Mouse (Mus musculus) midbrain, embryonic 13.5 days (tissue): Measurements from ENCODE around the gene C1qa. TPM values are rescaled to one million over a fixed set of nuclear protein-coding genes. Genes with fewer than 3 reads are reported as not detected.
A peak's percentile ranks its signal among the peaks of the same experiment; 100 is the strongest.

ENCODE experiments used
- ATAC-seq: fragments of 200-750 bp; cut with Nextera tagmentation; 2 replicates; pipeline ENCODE4 v1.8.0; 2017; ENCODE audit warnings: mild to moderate bottlenecking, moderate TSS enrichment, moderate library complexity
- H3K27ac ChIP-seq: fragments of 300-500 bp; sonication (generic); 2 replicates; pipeline ENCODE4 v1.5.1; 2015; ENCODE audit warnings: inconsistent platforms, mild to moderate bottlenecking, moderate library complexity
- H3K27me3 ChIP-seq: fragments of 300-500 bp; sonication (generic); 2 replicates; pipeline ENCODE4 v1.6.1; 2015; ENCODE audit warnings: mild to moderate bottlenecking, inconsistent platforms
- H3K36me3 ChIP-seq: fragments of 300-500 bp; sonication (generic); 2 replicates; pipeline ENCODE4 v1.6.1; 2015; ENCODE audit warnings: mild to moderate bottlenecking, inconsistent platforms
- H3K4me1 ChIP-seq: fragments of 300-500 bp; sonication (generic); replicated peaks from 2 replicates; pipeline ENCODE4 v1.6.1; 2015; ENCODE audit warnings: inconsistent platforms
- H3K4me2 ChIP-seq: fragments of 300-500 bp; sonication (generic); replicated peaks from 2 replicates; pipeline ENCODE4 v1.6.1; 2015; ENCODE audit warnings: moderate library complexity, mild to moderate bottlenecking, inconsistent platforms
- H3K4me3 ChIP-seq: fragments of 300-500 bp; sonication (generic); replicated peaks from 2 replicates; pipeline ENCODE4 v1.5.1; 2015; ENCODE audit warnings: mild to moderate bottlenecking, inconsistent platforms
- H3K9ac ChIP-seq: fragments of 300-500 bp; sonication (generic); replicated peaks from 2 replicates; pipeline ENCODE4 v1.6.1; 2015; ENCODE audit warnings: mild to moderate bottlenecking, inconsistent platforms
- H3K9me3 ChIP-seq: fragments of 300-500 bp; sonication (generic); 2 replicates; pipeline ENCODE4 v1.6.1; 2016; ENCODE audit warnings: mild to moderate bottlenecking, inconsistent platforms
- WGBS: fragments of 180-500 bp; shearing (Covaris S2); methylation state at CpG from one replicate; pipeline ENCODE4 v1.1.7; 2015; 5-methylcytosine and 5-hydroxymethylcytosine counted together
- polyA plus RNA-seq: library from polyadenylated mRNA; unstranded; fragments of >200 nt; fragmentation: Nextera tagmentation; extraction: Ambion mirVana; gene quantifications from 2 replicates; pipeline ENCODE4 v1.2.1, GENCODE M21; 2015

C1qa gene
- polyA plus RNA-seq, 1 experiment from 2014 or later: 16.5 TPM

GRCm38 (mm10) chr4:136876971-136877370, 21.6 kb downstream of the C1qa start:
- Histone ChIP-seq H3K27me3 (no peaks in the 10 kb centered on the region), H3K27ac (no peak overlapping the region), H3K4me2 (no peak overlapping the region), H3K4me3 (no peak overlapping the region), H3K9ac (no peak overlapping the region), H3K4me1 (no peaks in the 10 kb centered on the region), H3K36me3 (no peaks in the 10 kb centered on the region), H3K9me3 (no peaks in the 10 kb centered on the region)
- 23% methylated on average over 7 of the region's 7 CpGs for WGBS
- peak; percentile 62; the same call in 1 of the 2 replicates for ATAC-seq

- no peaks in the 10 kb centered on the region for H3K27me3 ChIP-seq
- H3K4me1 ChIP-seq: no peaks in the 10 kb centered on the region
- no peak overlapping the region for H3K4me2 ChIP-seq
- H3K9ac ChIP-seq: no peak overlapping the region
- ATAC-seq: no peak
- H3K27ac ChIP-seq: no peak overlapping the region
- no peaks in the 10 kb centered on the region for H3K36me3 ChIP-seq
- H3K9me3 ChIP-seq: no peaks in the 10 kb centered on the region
- H3K4me3 ChIP-seq: no peak overlapping the region
- 93% methylated on average over 14 of the region's 14 CpGs for WGBS
Observed at GRCm38 (mm10) chr4:136875012-136875411, 23.6 kb downstream of the C1qa start.

GRCm38 (mm10) chr4:136868371-136868770, 30.2 kb downstream of the C1qa start:
- no peaks in the 10 kb centered on the region for H3K9me3 ChIP-seq
- WGBS: 78% methylated on average over 6 of the region's 6 CpGs
- H3K9ac ChIP-seq: no peak overlapping the region
- no peak overlapping the region for H3K4me3 ChIP-seq
- no peak overlapping the region for H3K4me2 ChIP-seq
- H3K4me1 ChIP-seq: peaks cover 49% of the 10 kb centered on the region
- ATAC-seq: no peak
- peak overlapping the region; percentile 47; the same call in 1 of the 2 replicates for H3K27ac ChIP-seq
- no peaks in the 10 kb centered on the region for H3K36me3 ChIP-seq
- H3K27me3 ChIP-seq: no peaks in the 10 kb centered on the region

GRCm38 (mm10) chr4:136867690-136868345, 30.8 kb downstream of the C1qa start:
- H3K4me3 ChIP-seq: no peak overlapping the region
- WGBS: 13% methylated on average over 12 of the region's 12 CpGs
- ATAC-seq: no peak
- peak overlapping the region; percentile 51 for H3K27ac ChIP-seq
- H3K36me3 ChIP-seq: no peaks in the 10 kb centered on the region
- no peak overlapping the region for H3K4me2 ChIP-seq
- H3K4me1 ChIP-seq: peaks cover 54% of the 10 kb centered on the region
- no peaks in the 10 kb centered on the region for H3K9me3 ChIP-seq
- H3K9ac ChIP-seq: no peak overlapping the region
- H3K27me3 ChIP-seq: no peaks in the 10 kb centered on the region

GRCm38 (mm10) chr4:136865531-136865930, 33.1 kb downstream of the C1qa start:
- H3K4me1 ChIP-seq: peaks cover 77% of the 10 kb centered on the region
- WGBS: 44% methylated on average over 5 of the region's 5 CpGs

GRCm38 (mm10) chr4:136864751-136865470, 33.7 kb downstream of the C1qa start:
- no peaks in the 10 kb centered on the region for H3K9me3 ChIP-seq
- H3K36me3 ChIP-seq: no peaks in the 10 kb centered on the region
- H3K27ac ChIP-seq: peak overlapping the region; percentile 94
- peak; percentile 52 for ATAC-seq
- peak overlapping the region; percentile 25; the same call in 1 of the 2 replicates for H3K9ac ChIP-seq
- H3K4me3 ChIP-seq: no peak overlapping the region
- no peaks in the 10 kb centered on the region for H3K27me3 ChIP-seq
- 3% methylated on average over 15 of the region's 15 CpGs for WGBS
- peaks cover 79% of the 10 kb centered on the region for H3K4me1 ChIP-seq
- peak overlapping the region; percentile 37 for H3K4me2 ChIP-seq

More at GRCm38 (mm10) chr4:136865531-136865930, 33.1 kb downstream of the C1qa start:
- Histone ChIP-seq H3K9me3 (no peaks in the 10 kb centered on the region), H3K4me3 (no peak overlapping the region), H3K36me3 (no peaks in the 10 kb centered on the region), H3K27ac (peak overlapping the region; percentile 94), H3K27me3 (no peaks in the 10 kb centered on the region), H3K4me2 (peak overlapping the region; percentile 37), H3K9ac (no peak overlapping the region)
- ATAC-seq: peak; percentile 31

- H3K9ac ChIP-seq: no peak overlapping the region
- H3K36me3 ChIP-seq: no peaks in the 10 kb centered on the region
- 18% methylated on average over 9 of the region's 9 CpGs for WGBS
- no peak overlapping the region for H3K4me3 ChIP-seq
- 0 out of 2 replicates have a peak overlapping the region, but pooled peaks have one; percentile 17 for H3K27ac ChIP-seq
- ATAC-seq: no peak
- H3K9me3 ChIP-seq: no peaks in the 10 kb centered on the region
- no peak overlapping the region for H3K4me2 ChIP-seq
- no peaks in the 10 kb centered on the region for H3K27me3 ChIP-seq
- peaks cover 79% of the 10 kb centered on the region for H3K4me1 ChIP-seq
Observed at GRCm38 (mm10) chr4:136863517-136863916, 35.1 kb downstream of the C1qa start.

GRCm38 (mm10) chr4:136862411-136862810, 36.2 kb downstream of the C1qa start:
- Histone ChIP-seq H3K9me3 (no peaks in the 10 kb centered on the region), H3K4me3 (no peak overlapping the region), H3K27me3 (no peaks in the 10 kb centered on the region), H3K4me1 (peaks cover 69% of the 10 kb centered on the region), H3K36me3 (no peaks in the 10 kb centered on the region), H3K4me2 (no peak overlapping the region), H3K9ac (peak overlapping the region; percentile 44; the same call in 1 of the 2 replicates), H3K27ac (peak overlapping the region; percentile 81)
- no peak for ATAC-seq
- WGBS: 70% methylated on average over 2 of the region's 2 CpGs

GRCm38 (mm10) chr4:136861806-136862205, 36.8 kb downstream of the C1qa start:
- no peak overlapping the region for H3K4me2 ChIP-seq
- 0% methylated on average over 17 of the region's 17 CpGs for WGBS
- peak; percentile 65 for ATAC-seq

GRCm38 (mm10) chr4:136860022-136860421, 38.6 kb downstream of the C1qa start:
- H3K36me3 ChIP-seq: no peaks in the 10 kb centered on the region
- H3K27me3 ChIP-seq: no peaks in the 10 kb centered on the region
- no peak overlapping the region for H3K4me2 ChIP-seq
- no peaks in the 10 kb centered on the region for H3K9me3 ChIP-seq
- H3K4me3 ChIP-seq: no peak overlapping the region
- WGBS: 84% methylated on average over 7 of the region's 7 CpGs
- no peak overlapping the region for H3K27ac ChIP-seq
- peaks cover 50% of the 10 kb centered on the region for H3K4me1 ChIP-seq
- no peak for ATAC-seq
- no peak overlapping the region for H3K9ac ChIP-seq

More at GRCm38 (mm10) chr4:136861806-136862205, 36.8 kb downstream of the C1qa start:
- Histone ChIP-seq H3K4me3 (no peak overlapping the region), H3K27me3 (no peaks in the 10 kb centered on the region), H3K27ac (peak overlapping the region; percentile 81), H3K4me1 (peaks cover 64% of the 10 kb centered on the region), H3K9me3 (no peaks in the 10 kb centered on the region), H3K36me3 (no peaks in the 10 kb centered on the region), H3K9ac (peak overlapping the region; percentile 44)

GRCm38 (mm10) chr4:136855081-136855480, 43.5 kb downstream of the C1qa start:
- no peak for ATAC-seq
- Histone ChIP-seq H3K27ac (no peak overlapping the region), H3K9ac (no peak overlapping the region), H3K4me2 (no peak overlapping the region), H3K9me3 (no peaks in the 10 kb centered on the region), H3K4me3 (no peak overlapping the region), H3K36me3 (no peaks in the 10 kb centered on the region), H3K27me3 (no peaks in the 10 kb centered on the region), H3K4me1 (0 out of 2 replicates have a peak, but pooled peaks cover 4% of the 10 kb centered on the region)
- WGBS: 24% methylated on average over 6 of the region's 6 CpGs

- Histone ChIP-seq H3K9ac (no peak overlapping the region), H3K27me3 (no peaks in the 10 kb centered on the region), H3K36me3 (no peaks in the 10 kb centered on the region), H3K4me1 (peaks cover 12% of the 10 kb centered on the region), H3K27ac (no peak overlapping the region), H3K9me3 (no peaks in the 10 kb centered on the region), H3K4me3 (no peak overlapping the region), H3K4me2 (no peak overlapping the region)
- WGBS: 93% methylated on average over 12 of the region's 12 CpGs
- ATAC-seq: no peak
Observed at GRCm38 (mm10) chr4:136852989-136853388, 45.6 kb downstream of the C1qa start.
